Mouse (Mus musculus) megakaryocyte-erythroid progenitor cell, adult 5-6 weeks (primary cell): Measurements from ENCODE around the gene Wwc2. TPM values are rescaled to one million over a fixed set of nuclear protein-coding genes. Genes with fewer than 3 reads are reported as not detected.
A peak's percentile ranks its signal among the peaks of the same experiment; 100 is the strongest.

Experiments
- ATAC-seq: replicated peaks from 2 replicates; pipeline ENCODE4 v1.8.0; 2016; ENCODE audit warnings: mild to moderate bottlenecking, inconsistent platforms; ENCODE audit not compliant: severe bottlenecking, poor library complexity, low FRiP score, low TSS enrichment
- total RNA-seq, 2 experiments: library from RNA; stranded (forward) in 1 of 2; stranded (reverse) in 1 of 2; fragments of 200-1000, 215-1000 nt in 1 of 2; fragments of >200 nt in 1 of 2; fragmentation: Nextera tagmentation in 1 of 2; gene quantifications; 2 replicates each; pipeline ENCODE4 v1.2.3; 2014 to 2017

Gene Wwc2
- total RNA-seq, 2 experiments from 2014 or later: 5.1 to 6.3 TPM

GRCm38 (mm10) chr8:47994618-47995274 is 4.0 kb upstream of the Wwc2 start:
- ATAC-seq: peak; percentile 66

DNA sequence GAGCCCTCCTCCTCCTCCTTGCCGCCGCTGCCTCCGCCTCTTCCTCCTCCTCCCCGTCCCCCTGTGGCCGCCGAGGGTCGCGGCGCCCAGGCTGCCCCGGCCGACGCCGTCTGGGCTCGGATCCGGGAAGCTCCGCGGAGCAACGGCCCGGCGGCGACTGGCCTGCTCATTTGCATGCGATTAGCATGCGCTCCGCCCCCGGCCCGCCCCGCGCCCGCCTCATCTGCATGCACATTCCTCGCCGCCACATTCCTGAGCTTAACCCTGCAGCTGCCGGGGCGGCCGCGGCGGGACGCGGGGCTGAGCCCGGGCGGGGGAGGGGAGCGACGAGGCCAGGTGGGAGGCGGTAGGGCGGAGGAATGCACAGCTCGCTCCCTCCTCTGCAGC is 345 bp downstream of the Wwc2 start:
- peak; percentile 83 for ATAC-seq

GRCm38 (mm10) chr8:47989655-47990385 is 904 bp downstream of the Wwc2 start:
- peak; percentile 2; the same call in 1 of the 2 replicates for ATAC-seq

- ATAC-seq: no peak
Measured at GRCm38 (mm10) chr8:47989211-47989610, 1.5 kb downstream of the Wwc2 start.

DNA sequence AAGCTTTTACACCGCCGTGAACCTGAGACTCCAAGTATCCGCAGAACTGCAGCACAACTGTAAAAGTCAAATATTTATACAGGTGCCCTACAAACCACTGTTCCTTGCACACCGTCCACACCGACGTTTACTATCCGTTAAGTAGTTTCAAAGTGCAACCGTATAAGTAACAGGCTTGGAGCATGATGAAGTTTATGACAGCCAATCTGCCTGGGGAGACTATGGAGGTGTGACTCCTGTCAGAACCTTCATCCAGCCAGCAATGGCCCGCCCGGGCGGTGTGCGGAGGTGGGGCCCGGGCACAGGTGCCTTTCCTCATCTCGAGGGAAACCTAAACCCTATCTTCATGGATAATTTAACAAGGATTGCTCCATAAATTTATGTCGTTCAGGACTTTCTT is 2.6 kb downstream of the Wwc2 start:
- ATAC-seq: no peak

DNA sequence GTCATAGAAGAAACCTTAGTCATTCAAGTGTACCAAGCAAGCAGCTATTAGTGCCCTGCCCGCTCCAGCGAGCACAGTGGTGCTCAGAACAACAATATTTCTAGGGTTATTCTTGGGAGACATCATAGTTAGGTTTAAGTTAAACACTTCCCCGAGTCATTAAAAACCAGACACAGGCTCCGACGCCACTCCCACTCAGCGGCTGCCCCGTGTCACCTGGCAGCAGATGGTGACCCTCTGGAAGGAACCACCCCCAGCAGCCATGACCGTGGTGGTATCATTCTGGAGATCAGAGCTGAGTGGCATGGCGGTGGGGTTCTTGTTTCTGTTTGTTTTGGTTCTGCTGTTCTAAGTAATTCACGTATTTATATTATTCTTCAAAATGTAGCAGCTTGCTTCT is 5.1 kb downstream of the Wwc2 start:
- no peak; the same call in 1 of the 2 replicates for ATAC-seq

GRCm38 (mm10) chr8:47985243-47985642 is 5.5 kb downstream of the Wwc2 start:
- ATAC-seq: no peak

GRCm38 (mm10) chr8:47981075-47981474 is 9.6 kb downstream of the Wwc2 start:
- ATAC-seq: no peak

DNA sequence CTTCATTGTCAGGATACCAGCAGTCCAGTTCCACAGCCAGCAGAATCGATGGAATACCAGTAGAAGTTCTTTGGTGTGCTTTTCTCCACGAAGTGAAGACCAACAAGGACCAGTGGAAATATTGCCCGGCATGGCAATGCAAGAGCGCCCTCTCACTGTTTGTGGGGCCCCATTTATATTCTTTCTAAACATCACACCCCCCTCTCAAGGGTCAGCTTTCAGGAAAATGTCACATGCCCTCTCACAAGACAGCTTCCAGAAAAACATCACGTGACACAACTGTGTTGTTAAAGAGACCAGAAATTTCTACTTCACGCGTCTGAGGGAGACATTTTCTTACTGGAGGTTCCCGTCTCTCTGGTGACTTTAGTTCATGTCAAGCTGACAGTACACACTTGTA is 10.8 kb downstream of the Wwc2 start:
- ATAC-seq: no peak

- no peak for ATAC-seq
Measured at GRCm38 (mm10) chr8:47978755-47979154, 12.0 kb downstream of the Wwc2 start.

GRCm38 (mm10) chr8:47974963-47975314 is 15.8 kb downstream of the Wwc2 start:
- ATAC-seq: 0 out of 2 replicates have a peak, but pooled peaks have one; percentile 24

- peak; percentile 90 for ATAC-seq
Measured at GRCm38 (mm10) chr8:47974138-47974962, 16.4 kb downstream of the Wwc2 start.

DNA sequence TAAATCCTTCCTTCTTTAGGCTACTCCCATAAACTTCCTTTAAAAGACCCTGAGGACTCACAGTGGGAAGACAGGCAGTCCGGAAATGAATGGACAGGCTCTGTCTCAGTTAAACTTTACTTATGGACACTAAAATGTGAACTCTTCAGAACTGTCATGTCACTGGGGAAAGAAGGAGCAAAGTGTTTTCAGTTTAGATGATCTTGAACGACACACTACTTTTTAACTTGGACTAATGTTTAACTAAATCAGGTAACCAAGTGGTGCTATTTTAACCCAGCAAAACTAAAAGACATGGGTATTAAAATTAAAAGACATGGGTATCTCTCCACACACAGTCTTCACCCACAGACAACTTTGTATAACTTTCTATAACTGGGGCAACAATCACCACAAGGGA is 19.6 kb downstream of the Wwc2 start:
- no peak for ATAC-seq

DNA sequence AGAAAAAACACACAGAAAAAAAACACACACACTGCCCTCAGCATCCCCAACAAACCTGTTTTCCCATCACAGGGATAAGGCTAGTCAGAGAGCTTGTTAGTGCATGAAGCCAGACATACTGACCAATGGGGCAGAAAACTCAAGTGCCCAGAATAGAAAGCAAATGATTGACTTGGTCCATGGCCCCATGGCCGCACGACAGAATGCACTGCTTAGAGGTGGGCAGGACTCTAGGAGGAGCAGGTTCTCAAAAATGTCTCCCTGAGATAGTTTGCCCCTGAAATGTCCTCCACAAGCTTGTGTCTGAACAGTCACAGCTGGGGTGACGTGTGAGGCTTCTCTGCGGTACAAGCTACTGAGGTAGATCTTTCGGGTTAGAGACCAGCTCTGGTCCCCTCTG is 20.1 kb downstream of the Wwc2 start:
- no peak for ATAC-seq

- no peak for ATAC-seq
Measured at GRCm38 (mm10) chr8:47967045-47967920, 23.4 kb downstream of the Wwc2 start.

GRCm38 (mm10) chr8:47962484-47962883 is 28.2 kb downstream of the Wwc2 start:
- no peak for ATAC-seq

DNA sequence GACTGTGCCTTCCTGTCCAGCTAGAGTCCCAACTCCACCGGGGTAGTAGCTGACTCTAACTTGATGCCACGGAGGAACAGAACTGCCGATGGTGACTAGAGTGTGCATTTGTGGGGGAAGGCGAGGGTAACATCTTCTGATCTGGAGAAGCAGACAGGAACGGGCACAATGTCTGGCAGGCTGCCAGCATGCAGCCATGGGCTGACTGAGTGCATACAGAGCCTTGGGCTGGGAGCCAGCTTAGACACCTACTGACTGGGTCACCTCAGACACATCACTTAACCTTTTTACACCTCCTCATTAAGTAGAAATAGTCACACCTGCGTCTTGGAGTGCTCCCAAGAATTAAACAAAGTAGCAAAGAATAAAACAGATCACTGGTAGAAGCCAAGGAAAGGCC is 28.7 kb downstream of the Wwc2 start:
- ATAC-seq: peak; percentile 82

GRCm38 (mm10) chr8:47957560-47957959 is 33.2 kb downstream of the Wwc2 start:
- ATAC-seq: no peak

- ATAC-seq: peak; percentile 62; the same call in 1 of the 2 replicates
Measured at GRCm38 (mm10) chr8:47951380-47951932, 39.3 kb downstream of the Wwc2 start.
